Mouse (Mus musculus): ENCODE measurements around the gene Asb2. TPM values are rescaled to one million over a fixed set of nuclear protein-coding genes. Genes with fewer than 3 reads are reported as not detected.

Asb2 gene
- total and polyA plus RNA-seq, 3 experiments: 3.0 to 5.3 (median 4.1) TPM

DNA sequence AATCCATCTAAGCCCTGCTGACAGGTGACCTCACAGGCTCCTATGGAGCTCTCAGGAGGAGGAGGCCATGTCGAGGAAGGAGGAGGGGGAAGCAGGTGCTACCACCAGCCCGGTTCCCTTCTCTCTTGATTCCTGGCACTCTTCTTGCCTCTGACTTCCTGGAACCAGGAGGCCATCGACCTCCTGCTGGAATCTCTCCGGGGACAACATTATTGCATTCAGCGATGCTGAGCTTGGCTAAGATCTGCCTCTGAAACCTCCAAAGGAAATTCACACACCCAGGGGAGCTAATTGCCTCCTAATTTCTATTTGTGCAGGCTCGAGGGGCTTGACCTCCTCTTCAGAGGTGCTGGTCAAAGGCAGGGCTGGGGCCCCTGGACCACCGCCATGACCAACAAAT lies 28.7 kb downstream of the Asb2 start:
- H3K79me2 ChIP-seq (replicated peaks; ENCODE audit: control insufficient read depth, extremely low read depth, insufficient read depth, poor library complexity, severe bottlenecking): no peaks in the 10 kb centered on the region
- H3K4me1 ChIP-seq (ENCODE audit: control insufficient read depth in 1 of 2, insufficient read depth in 2 of 2): peaks cover 1 to 37% of the 10 kb centered on the region in 2 experiments; a peak in 2 of 4 replicates
- H3K36me3 ChIP-seq (replicated peaks in 1 of 2; ENCODE audit: control insufficient read depth in 1 of 2, insufficient read depth in 1 of 2, low read length in 1 of 2): peaks cover 2 to 16% of the 10 kb centered on the region in 2 experiments
- no peak overlapping the region for H3K27ac ChIP-seq (ENCODE audit: insufficient read depth, low read depth)
- H3K4me2 ChIP-seq (ENCODE audit: insufficient read depth, low read depth, poor library complexity, severe bottlenecking): no peak overlapping the region
- no peak overlapping the region for H3K9ac ChIP-seq (ENCODE audit: insufficient read depth, low read depth)
- in situ Hi-C loops (cut with MboI; ENCODE audit: low pct_ligation_motif_present, low pct_unique_long_range_greater_than_20kb, low sequenced_read_pairs) (loop anchor here (5.0 kb wide), 1 partner anchor 35 kb away; no protein-coding TSS in a partner anchor), dilution Hi-C loops (cut with MboI; ENCODE audit: extremely low pct_ligation_motif_present, extremely low pct_unique_long_range_greater_than_20kb, low sequenced_read_pairs) (no loop called here)
- TF ChIP-seq ZC3H11A (IDR thresholded peaks at IDR 0.05; ENCODE audit: low read depth, low read length) (no peak), EP300 (IDR thresholded peaks at IDR 0.05; ENCODE audit: low read length) (no peak), CTCF (conservative IDR thresholded peaks at IDR 0.05 in 1 of 2, IDR thresholded peaks at IDR 0.05 in 1 of 2; ENCODE audit: low read depth in 2 of 2, low read length in 2 of 2) (no peak), HCFC1 (IDR thresholded peaks at IDR 0.05; ENCODE audit: low read depth, low read length) (no peak), MYC (IDR thresholded peaks at IDR 0.05; ENCODE audit: low read depth, low read length) (no peak), MEF2A (IDR thresholded peaks at IDR 0.05; ENCODE audit: borderline replicate concordance, low read depth, low read length) (no peak), POLR2AphosphoS2 (IDR thresholded peaks at IDR 0.05; ENCODE audit: low read depth, low read length) (no peak)
- no peaks in the 10 kb centered on the region for H3K27me3 ChIP-seq (replicated peaks)
- no peak for DNase-seq (ENCODE audit: extremely low read depth)
- H3K9me3 ChIP-seq (replicated peaks; ENCODE audit: low read length): no peaks in the 10 kb centered on the region
- no peak overlapping the region for H3K4me3 ChIP-seq (replicated peaks in 1 of 3; ENCODE audit: low read depth in 2 of 3, low read length in 2 of 3, poor library complexity in 1 of 3)

DNA sequence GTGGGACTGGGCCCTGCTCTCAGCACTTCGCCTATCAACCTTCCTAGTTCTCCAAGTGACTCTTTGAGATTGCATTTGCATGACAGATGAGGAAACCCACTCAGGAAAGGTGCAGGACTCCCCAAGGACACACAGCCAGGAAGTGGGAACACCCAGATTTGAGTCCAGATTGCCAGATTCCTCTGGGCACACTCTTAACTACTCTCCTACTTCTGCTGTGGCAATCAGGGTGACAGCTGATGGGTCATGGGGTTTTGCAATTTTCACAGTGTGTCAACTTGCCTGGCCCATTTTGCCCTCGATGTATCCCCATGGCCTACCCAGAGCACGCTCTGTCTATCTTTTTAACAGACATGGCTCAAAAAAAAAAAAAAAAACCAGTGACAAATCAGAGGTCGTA lies 29.2 kb downstream of the Asb2 start:
- in situ Hi-C loops (cut with MboI; ENCODE audit: low pct_ligation_motif_present, low pct_unique_long_range_greater_than_20kb, low sequenced_read_pairs) (loop anchor here (5.0 kb wide), 1 partner anchor 36 kb away; no protein-coding TSS in a partner anchor), dilution Hi-C loops (cut with MboI; ENCODE audit: extremely low pct_ligation_motif_present, extremely low pct_unique_long_range_greater_than_20kb, low sequenced_read_pairs) (no loop called here)
- H3K4me3 ChIP-seq (replicated peaks in 1 of 3; ENCODE audit: low read depth in 2 of 3, low read length in 2 of 3, poor library complexity in 1 of 3): no peak overlapping the region
- DNase-seq (ENCODE audit: extremely low read depth): no peak
- H3K9me3 ChIP-seq (replicated peaks; ENCODE audit: low read length): no peaks in the 10 kb centered on the region
- no peak for TF ChIP-seq TCF12 (IDR thresholded peaks at IDR 0.05; ENCODE audit: low read depth, low read length)
- TF ChIP-seq ZMIZ1 (IDR thresholded peaks at IDR 0.05; ENCODE audit: low read depth, low read length): no peak
- TF ChIP-seq MXI1 (IDR thresholded peaks at IDR 0.05; ENCODE audit: low read depth, low read length): no peak
- no peak for TF ChIP-seq POLR2A (IDR thresholded peaks at IDR 0.05; ENCODE audit: low read depth, low read length)
- no peak for TF ChIP-seq POLR2AphosphoS2 (IDR thresholded peaks at IDR 0.05; ENCODE audit: low read depth, low read length)
- TF ChIP-seq ZKSCAN1 (IDR thresholded peaks at IDR 0.05; ENCODE audit: borderline replicate concordance, low read depth, low read length): no peak
- no peak for TF ChIP-seq ETS1 (conservative IDR thresholded peaks at IDR 0.05; ENCODE audit: low read depth, low read length)
- TF ChIP-seq UBTF (IDR thresholded peaks at IDR 0.05; ENCODE audit: low read depth, low read length): no peak
- TF ChIP-seq E2F4 (IDR thresholded peaks at IDR 0.05; ENCODE audit: insufficient replicate concordance, low read depth, low read length): no peak
- no peak for TF ChIP-seq NRF1 (IDR thresholded peaks at IDR 0.05; ENCODE audit: low read depth, low read length)
- TF ChIP-seq IRF4 (IDR thresholded peaks at IDR 0.05; ENCODE audit: low read depth, low read length): no peak
- TF ChIP-seq MAX (IDR thresholded peaks at IDR 0.05; ENCODE audit: low read length): no peak
- no peak for TF ChIP-seq CTCF (conservative IDR thresholded peaks at IDR 0.05 in 1 of 2, IDR thresholded peaks at IDR 0.05 in 1 of 2; ENCODE audit: low read depth in 2 of 2, low read length in 2 of 2)
- no peak for TF ChIP-seq USF1 (IDR thresholded peaks at IDR 0.05; ENCODE audit: low read depth, low read length)
- no peak for TF ChIP-seq BHLHE40 (IDR thresholded peaks at IDR 0.05; ENCODE audit: low read depth, low read length)
- no peak for TF ChIP-seq EP300 (IDR thresholded peaks at IDR 0.05; ENCODE audit: low read length)
- no peak for TF ChIP-seq RCOR1 (conservative IDR thresholded peaks at IDR 0.05; ENCODE audit: low read depth, low read length)
- no peaks in the 10 kb centered on the region for H3K79me2 ChIP-seq (replicated peaks; ENCODE audit: control insufficient read depth, extremely low read depth, insufficient read depth, poor library complexity, severe bottlenecking)
- no peaks in the 10 kb centered on the region for H3K27me3 ChIP-seq (replicated peaks)
- H3K4me2 ChIP-seq (ENCODE audit: insufficient read depth, low read depth, poor library complexity, severe bottlenecking): no peak overlapping the region
- H3K27ac ChIP-seq (ENCODE audit: insufficient read depth, low read depth): no peak overlapping the region
- H3K9ac ChIP-seq (ENCODE audit: insufficient read depth, low read depth): no peak overlapping the region
- peaks cover 0 to 32% of the 10 kb centered on the region in 2 experiments; a peak in 2 of 4 replicates for H3K4me1 ChIP-seq (ENCODE audit: control insufficient read depth in 1 of 2, insufficient read depth in 2 of 2)
- peaks cover 2 to 16% of the 10 kb centered on the region in 2 experiments for H3K36me3 ChIP-seq (replicated peaks in 1 of 2; ENCODE audit: control insufficient read depth in 1 of 2, insufficient read depth in 1 of 2, low read length in 1 of 2)
